Mouse (Mus musculus) NIH3T3 (cell line): ENCODE data around the gene Rps6kb2.

ENCODE experiments used
- DNase-seq: peaks from one replicate; pipeline ENCODE4 v3.0.0-alpha.2; 2012; ENCODE audit warnings: low read depth

Rps6kb2 gene

DNA sequence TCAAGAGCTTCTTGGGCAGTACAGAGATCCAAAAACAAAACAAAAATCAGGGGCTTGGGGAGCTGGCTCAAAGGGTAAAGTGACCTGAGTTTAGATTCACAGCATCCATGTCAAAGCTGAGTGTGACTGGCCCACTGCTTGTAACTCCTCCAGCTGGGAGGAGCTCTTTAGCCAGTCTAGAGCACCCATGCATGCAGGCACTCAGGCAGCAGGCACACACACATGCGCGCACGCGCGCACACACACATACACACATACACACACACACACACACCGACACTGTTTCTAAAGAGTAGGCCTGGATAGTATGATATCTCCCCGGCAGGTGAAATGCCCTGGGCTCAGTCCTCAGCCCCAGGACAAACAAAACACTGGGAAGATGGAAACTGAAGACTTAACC is 46.1 kb downstream of the Rps6kb2 start:
- DNase-seq = no peak

DNA sequence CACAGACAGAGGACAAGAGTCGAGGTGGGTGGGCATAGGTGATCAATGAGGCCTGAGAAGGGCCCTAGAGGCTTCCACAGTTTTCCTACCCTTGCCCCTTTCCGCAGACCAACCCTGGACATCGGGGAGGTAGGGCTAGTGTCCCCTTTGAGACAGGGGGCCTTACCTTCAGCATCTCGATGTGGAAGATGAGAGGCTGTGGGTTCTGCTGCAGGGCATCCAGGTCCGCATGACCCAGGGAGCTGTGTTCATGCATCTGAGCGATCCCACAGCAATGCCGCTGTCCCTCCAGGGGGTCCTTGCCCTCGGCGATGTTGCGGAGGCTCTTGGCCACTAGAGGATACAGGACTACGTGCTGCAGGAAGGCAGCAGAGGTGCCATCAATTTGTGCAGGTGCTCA is 47.3 kb downstream of the Rps6kb2 start:
- no peak for DNase-seq

DNA sequence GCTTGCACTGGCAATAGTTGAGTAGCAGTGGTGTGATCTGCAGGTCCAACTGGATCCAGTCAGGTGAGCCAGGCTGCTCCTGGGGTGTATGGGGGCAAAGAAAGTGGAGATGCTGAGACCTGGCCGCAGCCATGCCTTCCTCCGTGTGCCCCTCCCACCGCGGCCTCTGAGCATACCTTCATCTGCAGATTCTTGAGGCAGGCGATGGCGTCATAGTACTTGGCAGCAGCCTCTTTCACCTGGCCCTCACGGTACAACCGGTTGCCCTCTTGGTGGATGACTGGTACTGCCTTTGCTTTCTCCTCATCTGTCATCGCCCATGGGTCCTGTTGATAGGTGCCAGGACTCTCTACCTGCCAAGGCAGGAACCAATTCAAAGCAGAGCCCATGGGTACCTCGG is 48.0 kb downstream of the Rps6kb2 start:
- no peak for DNase-seq

DNA sequence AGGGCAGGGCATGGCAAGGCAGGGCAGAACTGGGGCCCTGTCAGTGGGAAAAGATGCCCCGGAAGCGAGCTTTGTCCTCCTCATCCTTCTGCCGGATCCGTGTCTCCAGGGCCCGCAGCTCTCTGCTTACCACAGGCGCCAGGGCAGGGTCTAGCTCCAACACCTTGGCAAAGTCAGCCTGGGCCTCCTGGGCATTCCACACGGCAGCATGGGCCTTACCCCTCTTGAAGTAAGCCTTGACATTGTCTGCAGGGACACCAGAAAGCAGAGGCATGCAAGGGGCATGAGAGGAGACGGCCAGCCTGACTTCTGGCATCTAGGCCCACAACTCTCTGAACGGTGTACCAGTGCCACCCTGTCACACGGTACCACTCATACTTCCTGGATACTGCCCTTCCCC is 48.6 kb downstream of the Rps6kb2 start:
- no peak for DNase-seq

DNA sequence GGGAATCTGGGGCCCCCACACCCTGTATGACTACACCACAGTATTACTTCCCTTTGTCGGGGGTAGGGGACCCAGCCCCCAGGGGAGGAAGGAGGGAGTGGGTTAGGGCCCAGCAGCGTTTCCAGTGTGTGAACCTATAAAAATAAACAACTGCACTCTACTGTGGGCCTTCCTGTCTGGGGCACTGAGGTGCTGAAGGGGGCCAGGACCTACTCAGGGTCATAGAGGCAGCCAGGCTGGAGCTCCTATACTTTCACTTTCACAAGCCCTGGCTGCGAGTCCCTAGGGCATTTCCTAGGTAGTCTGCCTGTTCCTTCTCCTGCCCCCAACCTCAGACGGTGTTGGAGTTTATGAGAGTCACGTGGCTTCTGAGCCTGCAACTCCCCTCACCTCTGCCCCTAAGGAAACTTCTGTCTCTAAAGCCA is 49.3 kb downstream of the Rps6kb2 start:
- DNase-seq = peak; percentile 63

DNA sequence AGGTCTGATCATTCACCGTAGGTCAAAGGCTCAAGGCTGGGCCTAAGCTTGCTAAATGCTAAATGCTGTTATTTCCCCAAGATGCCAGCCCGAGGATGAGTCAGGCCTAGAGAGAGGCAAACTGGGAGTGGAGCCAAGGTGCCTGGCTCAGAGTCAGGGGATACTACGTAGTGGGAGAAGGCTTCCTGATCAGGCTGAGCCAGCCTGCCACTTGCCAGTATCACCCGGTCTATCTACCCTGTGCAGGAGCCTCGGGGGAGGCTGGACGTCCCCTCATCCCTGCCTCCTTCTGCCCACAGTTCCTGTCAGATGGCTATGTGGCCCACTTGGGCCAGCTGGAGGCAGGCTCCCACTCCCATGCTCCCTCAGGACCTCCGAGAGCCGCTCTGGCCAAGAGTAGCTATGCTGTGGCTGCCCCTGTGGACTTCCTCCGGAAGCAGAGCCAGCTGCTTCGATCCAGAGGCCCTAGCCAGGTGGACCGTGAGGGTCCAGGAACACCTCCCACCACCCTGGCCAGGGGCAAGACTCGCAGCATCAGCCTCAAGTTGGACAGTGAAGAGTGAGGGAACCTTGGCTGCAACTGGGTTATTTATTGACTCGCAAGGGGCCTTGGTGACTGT is 49.9 kb downstream of the Rps6kb2 start:
- peak; percentile 99 for DNase-seq

DNA sequence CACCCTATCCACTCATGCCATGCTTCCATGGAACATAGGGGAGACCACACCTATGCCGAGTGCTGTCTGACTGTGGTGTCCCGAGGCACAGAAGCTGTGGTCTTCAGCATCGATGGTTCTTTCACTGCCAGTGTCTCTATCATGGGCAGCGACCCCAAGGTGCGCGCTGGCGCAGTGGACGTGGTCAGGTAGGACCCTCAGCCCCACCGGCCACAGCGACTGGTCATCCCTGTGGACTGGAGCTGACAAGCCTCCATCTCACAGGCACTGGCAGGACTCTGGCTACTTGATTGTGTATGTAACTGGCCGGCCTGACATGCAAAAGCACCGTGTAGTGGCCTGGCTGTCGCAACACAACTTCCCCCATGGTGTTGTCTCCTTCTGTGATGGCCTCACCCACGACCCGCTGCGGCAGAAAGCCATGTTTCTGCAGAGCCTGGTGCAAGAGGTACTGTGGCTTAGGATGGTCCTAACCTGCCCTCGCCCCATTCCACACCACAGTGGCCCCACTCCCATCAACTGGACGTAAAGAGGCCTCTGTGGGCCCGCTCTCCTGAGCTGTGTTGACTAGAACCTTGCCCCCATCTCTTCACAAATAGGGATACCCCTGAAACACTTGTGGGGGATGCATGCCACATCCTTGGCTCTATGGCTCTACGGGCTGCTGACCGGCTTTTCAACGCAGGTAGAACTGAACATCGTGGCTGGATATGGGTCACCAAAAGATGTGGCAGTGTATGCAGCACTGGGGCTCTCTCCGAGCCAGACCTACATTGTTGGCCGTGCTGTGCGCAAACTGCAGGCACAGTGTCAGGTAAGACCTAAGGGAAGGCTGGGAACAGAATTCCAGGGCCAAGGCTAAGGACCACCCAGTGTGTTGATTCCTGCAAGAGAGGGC is 50.8 kb downstream of the Rps6kb2 start:
- DNase-seq = no peak

DNA sequence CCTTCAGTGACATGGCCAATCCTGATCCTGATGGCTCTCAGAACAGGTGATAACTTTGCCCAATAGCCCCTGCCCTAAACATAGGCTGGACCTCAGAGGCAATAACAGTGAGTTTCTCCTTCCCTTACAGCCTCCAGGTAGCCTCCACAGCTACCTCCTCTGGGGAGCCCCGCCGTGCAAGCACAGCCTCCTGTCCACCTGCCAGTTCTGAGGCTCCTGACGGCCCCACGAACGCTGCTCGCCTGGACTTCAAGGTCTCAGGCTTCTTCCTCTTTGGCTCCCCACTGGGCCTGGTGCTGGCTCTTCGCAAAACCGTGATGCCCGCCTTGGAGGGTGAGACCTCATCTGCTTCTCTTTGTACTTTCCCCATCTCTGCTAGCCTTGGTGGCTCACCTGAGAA is 54.6 kb downstream of the Rps6kb2 start:
- DNase-seq = no peak

DNA sequence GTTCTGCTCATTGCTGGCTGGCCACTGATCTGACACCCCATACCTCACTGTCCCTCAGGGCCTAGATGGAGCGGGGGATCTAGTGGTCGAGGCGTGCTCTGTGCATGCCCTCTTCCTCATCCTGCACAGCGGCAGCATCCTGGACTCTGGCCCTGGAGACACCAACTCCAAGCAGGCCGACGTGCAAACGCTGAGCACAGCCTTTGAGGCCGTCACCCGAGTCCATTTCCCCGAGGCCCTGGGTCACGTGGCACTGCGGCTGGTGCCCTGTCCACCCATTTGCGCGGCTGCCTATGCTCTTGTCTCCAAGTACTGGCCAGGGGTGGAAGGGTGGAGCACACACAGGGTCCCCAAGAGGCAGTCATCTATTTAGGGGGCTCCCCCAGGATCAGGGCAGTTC is 56.5 kb downstream of the Rps6kb2 start:
- no peak for DNase-seq

DNA sequence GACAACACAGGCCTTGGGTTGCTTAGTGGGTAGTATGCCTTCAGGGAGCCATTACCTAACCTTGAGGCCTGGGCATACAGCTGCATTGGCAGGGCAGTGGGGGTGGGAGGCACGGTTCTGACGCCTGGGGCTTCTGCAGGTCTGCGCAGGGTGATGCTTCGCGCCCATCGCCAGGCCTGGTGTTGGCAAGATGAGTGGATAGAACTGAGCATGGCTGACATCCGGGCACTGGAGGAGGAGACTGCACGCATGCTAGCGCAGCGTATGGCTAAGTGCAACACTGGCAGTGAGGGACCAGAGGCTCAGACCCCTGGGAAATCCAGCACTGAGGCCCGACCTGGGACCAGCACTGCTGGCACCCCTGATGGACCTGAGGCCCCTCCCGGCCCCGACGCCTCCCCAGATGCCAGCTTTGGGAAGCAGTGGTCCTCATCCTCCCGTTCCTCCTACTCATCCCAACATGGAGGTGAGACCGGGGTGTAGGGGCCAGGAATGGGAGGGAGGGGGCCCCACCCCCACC is 58.4 kb downstream of the Rps6kb2 start:
- DNase-seq = no peak
